Mouse (Mus musculus): Measurements from ENCODE around the gene Nt5dc2. TPM values are rescaled to one million over a fixed set of nuclear protein-coding genes. Genes with fewer than 3 reads are reported as not detected.

The Nt5dc2 gene
- polyA plus RNA-seq, 1 experiment from 2014 or later: 162 TPM

- Histone ChIP-seq H3K4me2 (replicated peaks; ENCODE audit: low read depth, low read length) (no peak overlapping the region), H3K4me3 (ENCODE audit: low read depth, low read length) (no peak overlapping the region), H3K4me1 (ENCODE audit: insufficient read depth, low read depth, low read length) (no peaks in the 10 kb centered on the region; the same call in 1 of the 2 replicates), H3K36me3 (ENCODE audit: insufficient read depth, low read length) (peaks cover 37% of the 10 kb centered on the region), H3K27ac (ENCODE audit: low read length) (no peak overlapping the region), H3K9ac (replicated peaks; ENCODE audit: low read depth) (no peak overlapping the region), H3K27me3 (replicated peaks; ENCODE audit: insufficient read depth, low read length) (no peaks in the 10 kb centered on the region), H3K9me3 (ENCODE audit: low read length) (no peaks in the 10 kb centered on the region)
- 51% methylated on average over 6 of the region's 6 CpGs for WGBS
- TF ChIP-seq CTCF (IDR thresholded peaks at IDR 0.05): no peak
- TF ChIP-seq EP300 (IDR thresholded peaks at IDR 0.05): no peak
- DNase-seq (ENCODE audit: low spot score): no peak
- no peak for ATAC-seq
Measured at GRCm38 (mm10) chr14:31169508-31169907, 38.7 kb downstream of the Nt5dc2 start.

- no peak overlapping the region for H3K27ac ChIP-seq (ENCODE audit: low read length)
- DNase-seq (ENCODE audit: low spot score) (no peak), ATAC-seq (no peak)
- H3K9ac ChIP-seq (replicated peaks; ENCODE audit: low read depth): no peak overlapping the region
- no peaks in the 10 kb centered on the region for H3K9me3 ChIP-seq (ENCODE audit: low read length)
- no peak for TF ChIP-seq EP300 (IDR thresholded peaks at IDR 0.05)
- TF ChIP-seq CTCF (IDR thresholded peaks at IDR 0.05): no peak
- no peaks in the 10 kb centered on the region for H3K27me3 ChIP-seq (replicated peaks; ENCODE audit: insufficient read depth, low read length)
- no peak overlapping the region for H3K4me3 ChIP-seq (ENCODE audit: low read depth, low read length)
- H3K4me1 ChIP-seq (ENCODE audit: insufficient read depth, low read depth, low read length): no peaks in the 10 kb centered on the region; the same call in 1 of the 2 replicates
- peaks cover 51% of the 10 kb centered on the region for H3K36me3 ChIP-seq (ENCODE audit: insufficient read depth, low read length)
- H3K4me2 ChIP-seq (replicated peaks; ENCODE audit: low read depth, low read length): no peak overlapping the region
- 80% methylated on average over 13 of the region's 13 CpGs for WGBS
Measured at GRCm38 (mm10) chr14:31170963-31171362, 40.1 kb downstream of the Nt5dc2 start.

GRCm38 (mm10) chr14:31171386-31171785 lies 40.5 kb downstream of the Nt5dc2 start:
- ATAC-seq (no peak), DNase-seq (ENCODE audit: low spot score) (no peak)
- no peaks in the 10 kb centered on the region for H3K9me3 ChIP-seq (ENCODE audit: low read length)
- peaks cover 55% of the 10 kb centered on the region for H3K36me3 ChIP-seq (ENCODE audit: insufficient read depth, low read length)
- TF ChIP-seq CTCF (IDR thresholded peaks at IDR 0.05) (no peak), EP300 (IDR thresholded peaks at IDR 0.05) (no peak)
- no peaks in the 10 kb centered on the region; the same call in 1 of the 2 replicates for H3K4me1 ChIP-seq (ENCODE audit: insufficient read depth, low read depth, low read length)
- 89% methylated on average over 11 of the region's 11 CpGs for WGBS
- no peak overlapping the region for H3K9ac ChIP-seq (replicated peaks; ENCODE audit: low read depth)
- no peak overlapping the region for H3K4me3 ChIP-seq (ENCODE audit: low read depth, low read length)
- H3K27me3 ChIP-seq (replicated peaks; ENCODE audit: insufficient read depth, low read length): no peaks in the 10 kb centered on the region
- no peak overlapping the region for H3K27ac ChIP-seq (ENCODE audit: low read length)
- no peak overlapping the region for H3K4me2 ChIP-seq (replicated peaks; ENCODE audit: low read depth, low read length)

GRCm38 (mm10) chr14:31171821-31172220 lies 41.0 kb downstream of the Nt5dc2 start:
- Histone ChIP-seq H3K36me3 (ENCODE audit: insufficient read depth, low read length) (peaks cover 60% of the 10 kb centered on the region), H3K27ac (ENCODE audit: low read length) (no peak overlapping the region), H3K4me1 (ENCODE audit: insufficient read depth, low read depth, low read length) (no peaks in the 10 kb centered on the region; the same call in 1 of the 2 replicates), H3K9me3 (ENCODE audit: low read length) (no peaks in the 10 kb centered on the region), H3K9ac (replicated peaks; ENCODE audit: low read depth) (no peak overlapping the region), H3K27me3 (replicated peaks; ENCODE audit: insufficient read depth, low read length) (no peaks in the 10 kb centered on the region), H3K4me3 (ENCODE audit: low read depth, low read length) (no peak overlapping the region), H3K4me2 (replicated peaks; ENCODE audit: low read depth, low read length) (no peak overlapping the region)
- 94% methylated on average over 15 of the region's 15 CpGs for WGBS
- no peak for DNase-seq (ENCODE audit: low spot score)
- ATAC-seq: no peak
- TF ChIP-seq CTCF (IDR thresholded peaks at IDR 0.05) (no peak), EP300 (IDR thresholded peaks at IDR 0.05) (no peak)

GRCm38 (mm10) chr14:31172781-31173455 lies 42.1 kb downstream of the Nt5dc2 start:
- WGBS: 52% methylated on average over 18 of the region's 18 CpGs
- DNase-seq (ENCODE audit: low spot score): peak; percentile 43
- peaks cover 69% of the 10 kb centered on the region for H3K36me3 ChIP-seq (ENCODE audit: insufficient read depth, low read length)
- H3K27ac ChIP-seq (ENCODE audit: low read length): no peak overlapping the region
- no peaks in the 10 kb centered on the region for H3K27me3 ChIP-seq (replicated peaks; ENCODE audit: insufficient read depth, low read length)
- H3K4me1 ChIP-seq (ENCODE audit: insufficient read depth, low read depth, low read length): no peaks in the 10 kb centered on the region; the same call in 1 of the 2 replicates
- TF ChIP-seq CTCF (IDR thresholded peaks at IDR 0.05): no peak
- TF ChIP-seq EP300 (IDR thresholded peaks at IDR 0.05): no peak; the same call in 1 of the 2 replicates
- H3K9me3 ChIP-seq (ENCODE audit: low read length): no peaks in the 10 kb centered on the region
- no peak overlapping the region for H3K4me3 ChIP-seq (ENCODE audit: low read depth, low read length)
- H3K4me2 ChIP-seq (replicated peaks; ENCODE audit: low read depth, low read length): no peak overlapping the region
- peak; percentile 46 for ATAC-seq
- H3K9ac ChIP-seq (replicated peaks; ENCODE audit: low read depth): no peak overlapping the region

- Histone ChIP-seq H3K27me3 (replicated peaks; ENCODE audit: insufficient read depth, low read length) (no peaks in the 10 kb centered on the region), H3K27ac (ENCODE audit: low read length) (no peak overlapping the region), H3K36me3 (ENCODE audit: insufficient read depth, low read length) (peaks cover 73% of the 10 kb centered on the region), H3K4me2 (replicated peaks; ENCODE audit: low read depth, low read length) (no peak overlapping the region), H3K4me3 (ENCODE audit: low read depth, low read length) (no peak overlapping the region), H3K9ac (replicated peaks; ENCODE audit: low read depth) (no peak overlapping the region), H3K9me3 (ENCODE audit: low read length) (no peaks in the 10 kb centered on the region), H3K4me1 (ENCODE audit: insufficient read depth, low read depth, low read length) (no peaks in the 10 kb centered on the region; the same call in 1 of the 2 replicates)
- WGBS: 80% methylated on average over 7 of the region's 7 CpGs
- ATAC-seq (no peak), DNase-seq (ENCODE audit: low spot score) (no peak)
- TF ChIP-seq CTCF (IDR thresholded peaks at IDR 0.05): no peak
- TF ChIP-seq EP300 (IDR thresholded peaks at IDR 0.05): no peak
Measured at GRCm38 (mm10) chr14:31173537-31173936, 42.7 kb downstream of the Nt5dc2 start.

Measured in lung, postnatal 0 days (tissue).